Mouse (Mus musculus) liver, postnatal 0 days (tissue): ENCODE measurements at regions not wholly inside any gene's neighbourhood (a gene's known extent, or its start where the extent isn't known, plus 50 kb on each side); places are given as distances from the start of the nearest gene placed in this dataset.

Experiments used
- CTCF ChIP-seq: sonication (generic); IDR thresholded peaks from 2 replicates; pipeline ENCODE4 v1.5.1; 2016; ENCODE audit warnings: antibody characterized with exemption, low read depth
- EP300 ChIP-seq: IDR thresholded peaks from 2 replicates; pipeline ENCODE4 v1.6.1; 2016; ENCODE audit warnings: antibody characterized with exemption, low read depth, mild to moderate bottlenecking

- TF ChIP-seq CTCF, result no peak
- TF ChIP-seq EP300, result no peak
These were observed 274.0 kb downstream of the Pmp22 start for GRCm38 (mm10) chr11:63402741-63403140.
